Mouse (Mus musculus) hindbrain, embryonic 12.5 days (tissue): Measurements from ENCODE around the gene Phc1. TPM values are rescaled to one million over a fixed set of nuclear protein-coding genes. Genes with fewer than 3 reads are reported as not detected.
"Not testable (repeated sequence)": the region's sequence is repeated elsewhere in the genome, so short reads cannot be mapped to it uniquely, and the experiment has no call there.

Source experiments
- ATAC-seq: fragments of 200-750 bp; cut with Nextera tagmentation; 2 replicates; pipeline ENCODE4 v1.8.0; 2017; ENCODE audit warnings: moderate TSS enrichment; ENCODE audit not compliant: low FRiP score
- H3K27ac ChIP-seq: fragments of 300-500 bp; sonication (generic); 2 replicates; pipeline ENCODE4 v1.5.1; 2016; ENCODE audit warnings: mild to moderate bottlenecking
- H3K27me3 ChIP-seq: fragments of 300-500 bp; sonication (generic); 2 replicates; pipeline ENCODE4 v1.6.1; 2016; ENCODE audit warnings: mild to moderate bottlenecking
- H3K36me3 ChIP-seq: fragments of 300-500 bp; sonication (generic); 2 replicates; pipeline ENCODE4 v1.6.1; 2016; ENCODE audit warnings: mild to moderate bottlenecking
- H3K4me1 ChIP-seq: fragments of 300-500 bp; sonication (generic); 2 replicates; pipeline ENCODE4 v1.6.1; 2016
- H3K4me2 ChIP-seq: fragments of 300-500 bp; sonication (generic); replicated peaks from 2 replicates; pipeline ENCODE4 v1.6.1; 2016; ENCODE audit warnings: mild to moderate bottlenecking
- H3K4me3 ChIP-seq: fragments of 300-500 bp; sonication (generic); 2 replicates; pipeline ENCODE4 v1.5.1; 2016; ENCODE audit warnings: mild to moderate bottlenecking
- H3K9ac ChIP-seq: fragments of 300-500 bp; sonication (generic); 2 replicates; pipeline ENCODE4 v1.6.1; 2016; ENCODE audit warnings: mild to moderate bottlenecking, moderate library complexity
- H3K9me3 ChIP-seq: fragments of 300-500 bp; sonication (generic); replicated peaks from 2 replicates; pipeline ENCODE4 v1.6.1; 2016; ENCODE audit warnings: mild to moderate bottlenecking
- WGBS: fragments of 180-500 bp; shearing (Covaris S2); methylation state at CpG from one replicate; pipeline ENCODE4 v1.1.7; 2016; 5-methylcytosine and 5-hydroxymethylcytosine counted together
- polyA plus RNA-seq: library from polyadenylated mRNA; unstranded; fragments of >200 nt; fragmentation: Nextera tagmentation; extraction: Ambion mirVana; gene quantifications from 2 replicates; pipeline ENCODE4 v1.2.1, GENCODE M21; 2016

Phc1 gene
- 34.9 and 40.5 TPM in 2 replicates for polyA plus RNA-seq

- Histone ChIP-seq H3K36me3 (peaks cover 9% of the 10 kb centered on the region; the same call in 1 of the 2 replicates), H3K9ac (peak within 1 kb of the TSS; percentile 90), H3K4me1 (peaks cover 18% of the 10 kb centered on the region), H3K4me2 (peak within 1 kb of the TSS; percentile 70), H3K27ac (peak within 1 kb of the TSS; percentile 98), H3K27me3 (no peaks in the 10 kb centered on the region), H3K4me3 (peak within 1 kb of the TSS; percentile 84), H3K9me3 (no peaks in the 10 kb centered on the region)
- peak; percentile 44 for ATAC-seq
- WGBS, result 2% methylated on average over 17 of the region's 17 CpGs
These were observed at the start of gene Phc1 for GRCm38 (mm10) chr6:122340349-122341000. Gene Phc1 (minus strand): TSS chr6:122340561.

- H3K4me1 ChIP-seq, H3K9ac ChIP-seq, H3K4me3 ChIP-seq, H3K27ac ChIP-seq, ATAC-seq, H3K27me3 ChIP-seq, H3K36me3 ChIP-seq, H3K4me2 ChIP-seq, H3K9me3 ChIP-seq: not testable (repeated sequence)
- 75% methylated on average over 3 of the region's 3 CpGs for WGBS
These were observed 49.6 kb upstream of the Phc1 start for GRCm38 (mm10) chr6:122389986-122390385.

GRCm38 (mm10) chr6:122387177-122388028 lies 47.0 kb upstream of the Phc1 start:
- H3K27ac ChIP-seq, H3K36me3 ChIP-seq, H3K4me1 ChIP-seq, H3K4me2 ChIP-seq, H3K27me3 ChIP-seq, H3K9ac ChIP-seq, ATAC-seq, H3K4me3 ChIP-seq, H3K9me3 ChIP-seq: not testable (repeated sequence)
- WGBS, result 87% methylated on average over 12 of the region's 12 CpGs

- Histone ChIP-seq H3K4me3 (no peak overlapping the region), H3K4me1 (no peaks in the 10 kb centered on the region), H3K27me3 (no peaks in the 10 kb centered on the region), H3K27ac (no peak overlapping the region), H3K36me3 (no peaks in the 10 kb centered on the region), H3K9me3 (no peaks in the 10 kb centered on the region), H3K9ac (no peak overlapping the region), H3K4me2 (no peak overlapping the region)
- no peak for ATAC-seq
- WGBS, result 72% methylated on average over 5 of the region's 5 CpGs
These were observed 45.4 kb upstream of the Phc1 start for GRCm38 (mm10) chr6:122385724-122386123.

GRCm38 (mm10) chr6:122384886-122385285 lies 44.5 kb upstream of the Phc1 start:
- 92% methylated on average over 13 of the region's 13 CpGs for WGBS
- no peaks in the 10 kb centered on the region for H3K27me3 ChIP-seq

GRCm38 (mm10) chr6:122383211-122383610 lies 42.9 kb upstream of the Phc1 start:
- no peaks in the 10 kb centered on the region for H3K9me3 ChIP-seq

More at GRCm38 (mm10) chr6:122384886-122385285, 44.5 kb upstream of the Phc1 start:
- Histone ChIP-seq H3K36me3 (no peaks in the 10 kb centered on the region), H3K4me1 (no peaks in the 10 kb centered on the region), H3K9me3 (no peaks in the 10 kb centered on the region), H3K4me3 (no peak overlapping the region), H3K9ac (no peak overlapping the region), H3K27ac (no peak overlapping the region), H3K4me2 (no peak overlapping the region)
- ATAC-seq, result no peak

GRCm38 (mm10) chr6:122382046-122382445 lies 41.7 kb upstream of the Phc1 start:
- no peaks in the 10 kb centered on the region for H3K27me3 ChIP-seq
- WGBS, result 79% methylated on average over 8 of the region's 8 CpGs
- H3K4me3 ChIP-seq, result no peak overlapping the region
- no peak for ATAC-seq
- no peak overlapping the region for H3K9ac ChIP-seq
- no peak overlapping the region for H3K4me2 ChIP-seq
- no peaks in the 10 kb centered on the region for H3K4me1 ChIP-seq
- H3K27ac ChIP-seq, result no peak overlapping the region
- H3K9me3 ChIP-seq, result no peaks in the 10 kb centered on the region
- no peaks in the 10 kb centered on the region for H3K36me3 ChIP-seq

More at GRCm38 (mm10) chr6:122383211-122383610, 42.9 kb upstream of the Phc1 start:
- 85% methylated on average over 5 of the region's 5 CpGs for WGBS
- H3K27me3 ChIP-seq, result no peaks in the 10 kb centered on the region
- no peak overlapping the region for H3K4me3 ChIP-seq
- no peaks in the 10 kb centered on the region for H3K4me1 ChIP-seq
- H3K36me3 ChIP-seq, result no peaks in the 10 kb centered on the region
- H3K9ac ChIP-seq, result no peak overlapping the region
- no peak overlapping the region for H3K4me2 ChIP-seq
- no peak overlapping the region for H3K27ac ChIP-seq
- ATAC-seq, result no peak

- Histone ChIP-seq H3K27me3 (no peaks in the 10 kb centered on the region), H3K27ac (no peak overlapping the region), H3K9ac (no peak overlapping the region), H3K36me3 (no peaks in the 10 kb centered on the region), H3K4me1 (no peaks in the 10 kb centered on the region), H3K9me3 (no peaks in the 10 kb centered on the region), H3K4me3 (no peak overlapping the region), H3K4me2 (no peak overlapping the region)
- WGBS, result 89% methylated on average over 3 of the region's 3 CpGs
- no peak for ATAC-seq
These were observed 27.9 kb upstream of the Phc1 start for GRCm38 (mm10) chr6:122368245-122368644.

GRCm38 (mm10) chr6:122366976-122367375 lies 26.6 kb upstream of the Phc1 start:
- Histone ChIP-seq H3K27ac (no peak overlapping the region), H3K9me3 (no peaks in the 10 kb centered on the region), H3K36me3 (no peaks in the 10 kb centered on the region), H3K27me3 (no peaks in the 10 kb centered on the region), H3K4me1 (no peaks in the 10 kb centered on the region), H3K4me2 (no peak overlapping the region), H3K9ac (no peak overlapping the region), H3K4me3 (no peak overlapping the region)
- 51% methylated on average over 3 of the region's 3 CpGs for WGBS
- no peak for ATAC-seq

- WGBS, result 32% methylated on average over 2 of the region's 2 CpGs
- H3K4me1 ChIP-seq, result no peaks in the 10 kb centered on the region
These were observed 25.9 kb upstream of the Phc1 start for GRCm38 (mm10) chr6:122366287-122366686.

GRCm38 (mm10) chr6:122365706-122366105 lies 25.3 kb upstream of the Phc1 start:
- no peak overlapping the region for H3K9ac ChIP-seq
- H3K27ac ChIP-seq, result no peak overlapping the region
- no peak overlapping the region for H3K4me2 ChIP-seq
- no peaks in the 10 kb centered on the region for H3K9me3 ChIP-seq
- H3K4me3 ChIP-seq, result no peak overlapping the region
- H3K36me3 ChIP-seq, result no peaks in the 10 kb centered on the region
- ATAC-seq, result no peak
- no peaks in the 10 kb centered on the region for H3K4me1 ChIP-seq
- 54% methylated on average over 3 of the region's 3 CpGs for WGBS
- no peaks in the 10 kb centered on the region for H3K27me3 ChIP-seq

More at GRCm38 (mm10) chr6:122366287-122366686, 25.9 kb upstream of the Phc1 start:
- no peak overlapping the region for H3K9ac ChIP-seq
- no peaks in the 10 kb centered on the region for H3K9me3 ChIP-seq
- no peak overlapping the region for H3K27ac ChIP-seq
- H3K36me3 ChIP-seq, result no peaks in the 10 kb centered on the region
- H3K27me3 ChIP-seq, result no peaks in the 10 kb centered on the region
- H3K4me3 ChIP-seq, result no peak overlapping the region
- no peak for ATAC-seq
- no peak overlapping the region for H3K4me2 ChIP-seq

GRCm38 (mm10) chr6:122357089-122357488 lies 16.7 kb upstream of the Phc1 start:
- Histone ChIP-seq H3K9me3 (no peaks in the 10 kb centered on the region), H3K27ac (no peak overlapping the region), H3K27me3 (no peaks in the 10 kb centered on the region), H3K4me3 (no peak overlapping the region), H3K4me2 (no peak overlapping the region), H3K36me3 (no peaks in the 10 kb centered on the region), H3K9ac (no peak overlapping the region), H3K4me1 (no peaks in the 10 kb centered on the region)
- 85% methylated on average over 1 of the region's 1 CpGs for WGBS
- no peak for ATAC-seq
